Mouse (Mus musculus) megakaryocyte, embryonic 14.5 days (primary cell): ENCODE results near the gene Ifrd2.

Experiments
- FLI1 ChIP-seq: IDR thresholded peaks from 2 replicates; pipeline ENCODE4 v1.6.1; 2012; ENCODE audit warnings: low read length, inconsistent platforms, mixed read lengths
- GATA1 ChIP-seq: IDR thresholded peaks from 3 replicates; pipeline ENCODE4 v1.6.1; 2012; ENCODE audit warnings: mixed read lengths, low read length, inconsistent platforms, borderline replicate concordance

DNA sequence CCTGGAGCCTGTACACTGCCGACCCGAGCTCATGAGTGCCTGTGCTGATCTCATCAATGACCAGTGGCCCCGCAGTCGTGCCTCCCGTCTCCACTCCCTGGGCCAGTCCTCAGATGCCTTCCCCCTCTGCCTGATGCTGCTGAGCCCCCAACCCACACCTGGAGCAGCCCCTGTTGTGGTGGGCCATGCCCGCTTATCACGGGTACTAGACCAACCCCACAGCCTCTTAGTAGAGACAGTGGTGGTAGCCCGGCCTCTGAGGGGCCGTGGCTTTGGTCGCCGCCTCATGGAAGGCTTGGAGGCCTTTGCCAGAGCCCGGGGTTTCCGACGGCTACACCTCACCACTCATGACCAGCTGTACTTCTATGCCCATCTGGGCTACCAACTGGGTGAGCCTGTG is 4.3 kb upstream of the Ifrd2 start:
- TF ChIP-seq GATA1 (no peak), FLI1 (no peak)
